Mouse (Mus musculus) layer of hippocampus, adult 18-20 months (tissue): Measurements from ENCODE around the gene Zfp747. TPM values are rescaled to one million over a fixed set of nuclear protein-coding genes. Genes with fewer than 3 reads are reported as not detected.
"Not testable (repeated sequence)": the region's sequence is repeated elsewhere in the genome, so short reads cannot be mapped to it uniquely, and the experiment has no call there.

Source experiments
- DNase-seq, 2 experiments: peaks; one replicate each; pipeline ENCODE4 v3.0.0; 2022; ENCODE audit warnings: low spot score in 2 of 2
- total RNA-seq, 2 experiments: library from RNA; stranded (reverse); gene quantifications; 2 replicates each; pipeline ENCODE4 v1.2.3; 2021

The Zfp747 gene
- total RNA-seq, 2 experiments from 2014 or later: 6.3 to 7.5 TPM

DNA sequence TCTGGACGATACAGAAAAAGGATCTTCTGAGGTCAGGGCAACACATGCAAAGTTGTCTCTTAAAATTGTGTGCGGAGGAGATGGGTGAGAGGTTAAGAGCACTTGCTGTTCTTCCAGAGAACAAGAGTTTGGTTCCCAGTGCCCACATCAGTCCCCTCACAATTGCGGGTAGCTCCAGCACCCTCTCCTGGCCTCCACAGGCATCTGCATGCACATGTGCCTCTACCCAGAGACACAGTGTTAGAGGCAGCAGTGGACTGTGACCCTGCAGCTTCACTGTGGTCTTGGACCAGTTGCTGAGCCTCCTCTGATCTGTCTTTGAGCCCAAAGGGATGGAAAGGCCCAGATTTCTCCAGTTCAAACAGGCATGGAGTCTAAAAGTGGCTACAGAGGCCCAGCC is 4.0 kb downstream of the Zfp747 start:
- DNase-seq: not testable (repeated sequence)

DNA sequence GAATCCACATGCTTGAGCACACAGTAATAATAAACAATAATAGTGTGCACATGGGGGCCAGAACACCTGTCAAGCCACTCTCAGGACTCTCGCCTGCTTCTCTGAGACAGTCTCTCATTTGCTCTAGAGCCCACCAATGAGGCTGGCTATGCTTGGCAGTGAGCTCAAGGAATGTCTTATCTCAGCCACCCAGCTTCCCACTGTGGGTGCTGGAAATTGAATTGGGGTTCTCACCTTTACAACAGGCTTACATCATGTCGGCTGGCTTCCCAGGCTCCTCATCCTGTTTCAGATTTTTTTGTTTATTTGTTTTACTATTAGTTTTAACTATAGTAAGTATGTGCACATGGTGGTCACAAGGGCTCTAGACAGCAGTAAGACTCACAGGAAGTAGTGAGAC is 4.6 kb downstream of the Zfp747 start:
- no peak for DNase-seq

DNA sequence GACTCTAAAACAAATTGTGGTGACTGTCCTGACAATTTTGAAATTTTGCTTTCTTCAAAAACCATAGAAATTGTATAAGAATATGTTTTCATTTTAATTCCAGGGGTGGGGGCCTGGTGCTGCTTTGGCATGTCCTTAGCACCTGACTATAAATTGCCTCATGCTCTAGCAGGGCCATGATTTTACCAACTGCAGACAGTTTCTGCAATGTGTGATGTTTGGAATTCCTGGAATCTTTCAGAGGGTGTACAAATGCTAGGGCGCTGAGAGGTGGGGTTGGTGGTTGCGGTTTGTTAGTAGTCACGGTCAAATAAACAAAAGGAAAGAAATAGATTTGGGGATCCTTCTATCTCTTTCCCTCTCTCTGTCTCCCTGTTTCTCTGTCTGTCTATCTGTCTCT is 9.6 kb downstream of the Zfp747 start:
- DNase-seq: no peak

GRCm38 (mm10) chr7:127364166-127364565 is 11.7 kb downstream of the Zfp747 start:
- DNase-seq: no peak

DNA sequence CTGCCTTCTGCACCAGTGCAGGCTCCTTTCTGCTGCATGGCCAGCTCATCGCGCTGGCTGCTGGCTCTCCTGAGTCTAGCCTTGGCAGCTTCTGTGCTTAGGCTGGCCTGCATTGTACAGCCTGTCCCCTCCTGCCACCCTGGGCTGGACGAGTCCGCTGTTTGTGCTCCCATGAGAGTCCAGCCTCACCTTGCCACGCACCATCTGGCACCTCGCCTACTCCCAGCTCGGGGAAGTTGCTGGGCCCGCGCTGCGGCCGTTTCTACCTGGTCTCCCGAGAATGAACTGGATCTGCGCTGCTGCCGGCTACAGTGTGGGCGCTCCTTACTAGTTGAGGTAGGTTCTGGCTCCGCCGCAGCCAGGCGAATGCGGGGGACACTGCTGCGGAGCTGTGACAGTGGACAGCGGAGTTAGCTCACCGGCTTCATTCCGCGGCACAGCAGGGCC is 12.4 kb downstream of the Zfp747 start:
- DNase-seq: no peak

DNA sequence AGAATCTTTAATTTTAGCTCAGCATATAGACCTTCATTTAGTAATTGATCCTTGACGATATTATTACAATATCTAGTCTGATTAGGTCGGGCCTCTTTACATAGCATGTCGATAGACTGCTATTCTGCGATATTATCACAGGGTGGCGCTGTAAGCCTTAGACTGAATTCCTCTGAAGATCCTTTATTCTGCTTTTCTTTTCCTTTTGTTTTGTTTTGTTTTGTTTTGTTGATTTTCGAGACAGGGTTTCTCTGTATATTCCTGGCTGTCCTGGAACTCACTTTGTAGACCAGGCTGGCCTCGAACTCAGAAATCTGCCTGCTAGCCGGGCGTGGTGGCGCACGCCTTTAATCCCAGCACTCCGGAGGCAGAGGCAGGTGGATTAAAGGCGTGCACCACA is 13.4 kb downstream of the Zfp747 start:
- DNase-seq: peak in 1 of 2 experiments; percentile 49

DNA sequence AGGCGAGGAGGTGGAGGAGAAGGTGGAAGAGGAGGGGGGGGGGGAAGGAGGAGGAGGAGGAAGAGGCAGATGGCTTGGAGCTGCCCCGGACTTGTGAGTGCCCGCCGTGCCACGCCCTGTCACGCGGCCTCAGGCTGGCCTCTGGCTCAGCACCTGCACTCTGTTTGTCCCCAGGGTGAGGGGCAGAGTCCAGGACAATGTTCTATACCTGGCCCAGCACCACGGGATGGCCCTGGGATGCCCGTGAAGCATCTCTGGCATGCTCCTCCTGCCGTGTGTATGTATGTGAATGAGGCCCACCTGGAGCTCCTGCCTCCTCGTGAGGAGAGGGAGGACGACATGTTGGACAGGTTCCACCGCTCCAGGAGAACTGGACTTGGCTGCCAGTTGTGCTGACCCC is 14.4 kb downstream of the Zfp747 start:
- DNase-seq: no peak

DNA sequence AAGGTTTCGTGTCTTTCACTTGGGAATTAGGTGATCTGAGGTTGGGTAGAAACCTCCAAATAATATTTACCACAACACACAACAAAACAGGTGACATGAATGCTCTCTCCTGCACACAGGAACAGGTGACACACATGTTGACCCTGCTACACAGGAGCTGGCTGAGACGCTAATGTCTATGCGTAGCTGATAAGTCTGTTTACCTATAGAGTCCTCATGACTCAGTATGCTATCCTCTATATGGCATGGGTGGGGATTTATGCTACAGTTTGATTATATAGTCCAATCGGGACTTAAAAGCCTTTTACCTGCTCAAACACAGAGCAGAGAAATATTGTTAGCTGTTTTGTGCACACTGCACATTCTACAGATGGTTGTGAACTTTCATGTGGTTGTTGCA is 15.6 kb downstream of the Zfp747 start:
- no peak for DNase-seq

GRCm38 (mm10) chr7:127358472-127358871 is 17.4 kb downstream of the Zfp747 start:
- DNase-seq: no peak

DNA sequence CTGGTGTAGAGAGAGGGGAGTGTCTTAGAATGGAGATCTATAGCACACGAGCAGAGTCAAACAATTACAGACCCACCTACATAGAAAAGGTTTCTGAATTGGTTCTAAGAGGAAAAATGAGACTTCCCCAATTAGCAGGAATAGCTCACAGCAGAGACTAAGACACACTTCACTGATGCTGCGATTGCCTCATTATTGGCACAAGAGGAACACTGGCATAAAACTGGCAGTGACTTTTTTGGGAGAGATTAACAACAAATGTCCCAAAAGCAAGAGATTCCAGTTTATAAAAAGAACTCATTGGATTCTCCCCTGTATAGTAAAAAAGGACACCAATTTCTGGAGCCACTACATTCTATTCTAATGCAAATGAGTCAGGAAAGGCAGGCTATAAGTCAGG is 18.0 kb downstream of the Zfp747 start:
- no peak for DNase-seq

DNA sequence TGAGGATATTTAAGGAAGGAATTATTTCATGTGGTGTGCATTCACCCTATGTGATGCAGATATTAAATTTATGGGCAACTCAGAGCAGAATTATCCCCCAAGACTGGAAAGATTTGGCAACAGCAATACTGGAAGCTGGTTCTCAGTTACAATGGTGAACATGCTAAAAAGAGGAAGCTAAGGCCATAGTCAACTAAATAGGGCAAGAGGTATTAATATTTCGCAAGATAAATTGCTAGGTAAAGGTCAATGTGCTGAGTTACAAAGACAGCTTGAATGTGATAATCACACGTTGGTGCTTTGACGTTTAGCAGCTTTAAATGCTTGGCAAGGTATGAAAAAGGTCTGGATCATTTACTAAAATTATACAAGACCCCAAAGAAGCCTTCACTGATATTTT is 20.1 kb downstream of the Zfp747 start:
- no peak for DNase-seq

GRCm38 (mm10) chr7:127351230-127352004 is 24.4 kb downstream of the Zfp747 start:
- no peak for DNase-seq

- no peak for DNase-seq
Observed at GRCm38 (mm10) chr7:127346676-127347075, 29.2 kb downstream of the Zfp747 start.

- DNase-seq: peak; percentile 81 to 83
Observed at GRCm38 (mm10) chr7:127345512-127346325, 30.1 kb downstream of the Zfp747 start, which contains the start of gene Zfp768. Zfp768 (minus strand) TSS chr7:127345589.

DNA sequence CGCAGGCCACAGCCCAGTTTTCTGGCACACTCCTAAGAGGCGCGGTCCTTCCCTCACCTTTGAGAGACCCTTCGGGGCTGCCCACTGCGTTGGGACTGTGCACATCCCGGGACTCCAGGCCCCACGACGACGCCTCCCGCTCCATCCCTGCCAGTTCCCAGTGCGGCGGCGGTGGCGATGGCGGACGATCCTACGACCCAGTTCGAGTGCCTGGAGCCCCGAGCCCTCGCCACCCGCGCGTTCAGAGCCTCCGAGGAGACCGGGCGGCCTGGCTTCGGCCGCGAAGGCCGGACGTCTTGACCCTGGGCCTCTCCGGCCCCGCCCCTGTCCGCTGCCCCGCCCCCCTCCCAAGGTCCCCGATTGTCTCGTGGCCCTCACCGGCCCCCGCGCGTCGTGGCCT is 30.8 kb downstream of the Zfp747 start:
- no peak for DNase-seq

- DNase-seq: no peak
Observed at GRCm38 (mm10) chr7:127344371-127344770, 31.5 kb downstream of the Zfp747 start.

GRCm38 (mm10) chr7:127343351-127344019 is 32.4 kb downstream of the Zfp747 start:
- DNase-seq: no peak

GRCm38 (mm10) chr7:127342888-127343287 is 33.0 kb downstream of the Zfp747 start:
- DNase-seq: no peak

GRCm38 (mm10) chr7:127342332-127342731 is 33.5 kb downstream of the Zfp747 start:
- DNase-seq: no peak

DNA sequence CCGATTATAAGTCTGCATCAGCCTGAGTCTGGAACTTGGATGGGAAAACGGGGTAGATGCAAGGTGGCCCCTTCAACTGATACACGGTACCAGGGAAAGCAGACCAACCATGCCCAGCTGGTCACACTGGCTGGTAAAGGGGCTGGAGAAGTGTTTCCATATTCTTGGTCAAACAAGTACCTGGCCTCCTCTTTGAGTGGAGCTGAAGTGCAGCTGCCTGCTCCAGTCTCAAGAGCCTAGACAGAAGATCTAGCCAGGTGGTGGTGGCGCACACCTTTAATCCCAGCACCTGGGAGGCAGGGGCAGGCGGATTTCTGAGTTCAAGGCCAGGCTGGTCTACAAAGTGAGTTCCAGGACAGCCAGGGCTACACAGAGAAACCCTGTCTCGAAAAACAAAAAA is 34.0 kb downstream of the Zfp747 start:
- not testable (repeated sequence) for DNase-seq

GRCm38 (mm10) chr7:127341356-127341755 is 34.5 kb downstream of the Zfp747 start:
- DNase-seq: no peak

GRCm38 (mm10) chr7:127337636-127338035 is 38.2 kb downstream of the Zfp747 start:
- DNase-seq: no peak
